Mouse (Mus musculus) thymus, postnatal 0 days (tissue): Measurements from ENCODE around the gene 2010300C02Rik. TPM values are rescaled to one million over a fixed set of nuclear protein-coding genes. Genes with fewer than 3 reads are reported as not detected.

ENCODE experiments used
- DNase-seq: peaks from one replicate; pipeline ENCODE4 v3.0.0-alpha.2; 2015; ENCODE audit warnings: low spot score
- polyA plus RNA-seq: library from polyadenylated mRNA; unstranded; fragments of >200 nt; fragmentation: Nextera tagmentation; extraction: Ambion mirVana; gene quantifications from 2 replicates; pipeline ENCODE4 v1.2.1, GENCODE M21; 2015

Gene 2010300C02Rik
- polyA plus RNA-seq, 1 experiment from 2014 or later, result 10.7 TPM

GRCm38 (mm10) chr1:37711596-37712356, 8.1 kb downstream of the 2010300C02Rik start:
- no peak for DNase-seq

- no peak for DNase-seq
These were observed 8.8 kb downstream of the 2010300C02Rik start for GRCm38 (mm10) chr1:37711082-37711481.

- DNase-seq, result no peak
These were observed 10.1 kb downstream of the 2010300C02Rik start for GRCm38 (mm10) chr1:37709736-37710135.

- DNase-seq, result no peak
These were observed 11.5 kb downstream of the 2010300C02Rik start for GRCm38 (mm10) chr1:37708270-37708955.

GRCm38 (mm10) chr1:37702326-37702725, 17.6 kb downstream of the 2010300C02Rik start:
- DNase-seq, result no peak

GRCm38 (mm10) chr1:37698852-37699439, 20.9 kb downstream of the 2010300C02Rik start:
- DNase-seq, result no peak

GRCm38 (mm10) chr1:37698186-37698839, 21.6 kb downstream of the 2010300C02Rik start:
- no peak for DNase-seq

GRCm38 (mm10) chr1:37696918-37697317, 23.0 kb downstream of the 2010300C02Rik start:
- DNase-seq, result peak; percentile 71

GRCm38 (mm10) chr1:37695732-37696131, 24.2 kb downstream of the 2010300C02Rik start:
- no peak for DNase-seq

GRCm38 (mm10) chr1:37694417-37694816, 25.5 kb downstream of the 2010300C02Rik start:
- no peak for DNase-seq

GRCm38 (mm10) chr1:37691179-37691578, 28.7 kb downstream of the 2010300C02Rik start:
- DNase-seq, result peak; percentile 68

GRCm38 (mm10) chr1:37690665-37691064, 29.2 kb downstream of the 2010300C02Rik start:
- DNase-seq, result peak; percentile 20

- no peak for DNase-seq
These were observed 30.2 kb downstream of the 2010300C02Rik start for GRCm38 (mm10) chr1:37689730-37690129.

GRCm38 (mm10) chr1:37688351-37688750, 31.5 kb downstream of the 2010300C02Rik start:
- DNase-seq, result no peak

- no peak for DNase-seq
These were observed 32.4 kb downstream of the 2010300C02Rik start for GRCm38 (mm10) chr1:37687515-37687914.

- DNase-seq, result no peak
These were observed 32.9 kb downstream of the 2010300C02Rik start for GRCm38 (mm10) chr1:37686953-37687441.

- peak; percentile 66 for DNase-seq
These were observed 41.4 kb downstream of the 2010300C02Rik start for GRCm38 (mm10) chr1:37678327-37679123.

GRCm38 (mm10) chr1:37676967-37677512, 42.8 kb downstream of the 2010300C02Rik start:
- no peak for DNase-seq

GRCm38 (mm10) chr1:37675444-37675843, 44.4 kb downstream of the 2010300C02Rik start:
- DNase-seq, result no peak

GRCm38 (mm10) chr1:37674266-37674665, 45.6 kb downstream of the 2010300C02Rik start:
- DNase-seq, result no peak
